Mouse (Mus musculus): ENCODE measurements around the gene Gpd2.

Gpd2 gene

GRCm38 (mm10) chr2:57395071-57395470, 157.6 kb downstream of the Gpd2 start:
- no peak for DNase-seq (ENCODE audit: low spot score)

- DNase-seq (ENCODE audit: low spot score), result no peak
Measured at GRCm38 (mm10) chr2:57396061-57396460, 158.6 kb downstream of the Gpd2 start.

GRCm38 (mm10) chr2:57397727-57398126, 160.3 kb downstream of the Gpd2 start:
- DNase-seq (ENCODE audit: low spot score), result no peak

GRCm38 (mm10) chr2:57407414-57408019, 170.1 kb downstream of the Gpd2 start:
- no peak for DNase-seq (ENCODE audit: low spot score)

GRCm38 (mm10) chr2:57408413-57408812, 171.0 kb downstream of the Gpd2 start:
- no peak for DNase-seq (ENCODE audit: low spot score)

GRCm38 (mm10) chr2:57411551-57411950, 174.1 kb downstream of the Gpd2 start:
- DNase-seq (ENCODE audit: low spot score), result no peak

GRCm38 (mm10) chr2:57414550-57415160, 177.2 kb downstream of the Gpd2 start:
- DNase-seq (ENCODE audit: low spot score), result no peak

GRCm38 (mm10) chr2:57416711-57417110, 179.3 kb downstream of the Gpd2 start:
- DNase-seq (ENCODE audit: low spot score), result no peak

Data from MN1 (cell line).